Mouse (Mus musculus): ENCODE results near the gene Ints5. TPM values are rescaled to one million over a fixed set of nuclear protein-coding genes. Genes with fewer than 3 reads are reported as not detected.
"Not testable (repeated sequence)": the region's sequence is repeated elsewhere in the genome, so short reads cannot be mapped to it uniquely, and the experiment has no call there.

Ints5 gene
- total RNA-seq, 2 experiments from 2014 or later: 7.1 to 14.3 TPM

- no peak for ATAC-seq (replicated peaks; ENCODE audit: low FRiP score, poor library complexity, severe bottlenecking)
Measured at GRCm38 (mm10) chr19:8886916-8887584, 5.8 kb upstream of the Ints5 start.

- 0 out of 2 replicates have a peak, but pooled peaks have one; percentile 39 for ATAC-seq (replicated peaks; ENCODE audit: low FRiP score, poor library complexity, severe bottlenecking)
Measured at GRCm38 (mm10) chr19:8887585-8888463, 5.0 kb upstream of the Ints5 start.

GRCm38 (mm10) chr19:8888511-8889385 lies 4.1 kb upstream of the Ints5 start, which contains the start of the genes 1810009A15Rik and Gm49416:
Gene 1810009A15Rik (plus strand): TSS chr19:8888853.
Gene Gm49416 (plus strand): TSS chr19:8888926.
- peak; percentile 94 for ATAC-seq (replicated peaks; ENCODE audit: low FRiP score, poor library complexity, severe bottlenecking)

GRCm38 (mm10) chr19:8895397-8895960 lies 2.7 kb downstream of the Ints5 start:
- no peak for ATAC-seq (replicated peaks; ENCODE audit: low FRiP score, poor library complexity, severe bottlenecking)

GRCm38 (mm10) chr19:8896231-8896630 lies 3.4 kb downstream of the Ints5 start:
- ATAC-seq (replicated peaks; ENCODE audit: low FRiP score, poor library complexity, severe bottlenecking): not testable (repeated sequence)

- peak; percentile 55 for ATAC-seq (replicated peaks; ENCODE audit: low FRiP score, poor library complexity, severe bottlenecking)
Measured at GRCm38 (mm10) chr19:8897211-8897864, 4.5 kb downstream of the Ints5 start.

DNA sequence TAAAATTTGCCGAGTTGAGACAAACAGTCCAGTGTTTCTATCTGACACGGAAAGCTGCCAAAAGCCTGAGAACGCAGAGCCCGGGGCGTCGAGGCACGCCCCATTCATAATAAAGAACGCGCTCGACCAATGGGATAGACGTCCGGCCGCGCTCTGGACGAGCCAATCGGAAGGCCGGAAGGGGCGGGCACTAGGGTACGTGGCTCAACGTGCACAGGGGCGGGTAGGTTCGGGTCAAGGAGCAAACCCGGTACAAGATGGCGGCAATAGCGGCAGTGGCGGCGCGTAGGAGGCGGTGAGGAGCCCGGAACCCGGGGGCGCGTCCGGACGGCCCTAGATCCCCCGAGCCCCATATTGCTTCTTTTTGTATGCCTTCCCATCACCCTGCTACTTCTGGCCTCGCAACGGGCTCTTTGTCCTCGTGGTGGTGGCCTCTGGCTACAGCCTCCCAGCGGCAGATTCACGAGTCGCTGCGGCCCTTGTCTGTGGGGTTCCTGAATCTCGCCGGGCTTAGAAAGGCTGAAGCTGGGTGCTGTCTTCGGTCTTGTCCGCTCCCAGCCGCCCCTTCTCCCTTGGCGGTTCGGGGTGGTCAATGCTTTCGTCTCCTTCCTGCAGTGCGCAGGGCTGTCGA lies 5.2 kb downstream of the Ints5 start, which contains the start of gene Ganab:
Ganab (plus strand) TSS at position 207 of the 631 bp plus-strand sequence.
- ATAC-seq (replicated peaks; ENCODE audit: low FRiP score, poor library complexity, severe bottlenecking): peak; percentile 97

- no peak; the same call in 1 of the 2 replicates for ATAC-seq (replicated peaks; ENCODE audit: low FRiP score, poor library complexity, severe bottlenecking)
Measured at GRCm38 (mm10) chr19:8898576-8898975, 5.8 kb downstream of the Ints5 start.

GRCm38 (mm10) chr19:8899079-8899478 lies 6.3 kb downstream of the Ints5 start:
- ATAC-seq (replicated peaks; ENCODE audit: low FRiP score, poor library complexity, severe bottlenecking): no peak

GRCm38 (mm10) chr19:8903412-8903811 lies 10.6 kb downstream of the Ints5 start:
- ATAC-seq (replicated peaks; ENCODE audit: low FRiP score, poor library complexity, severe bottlenecking): no peak

DNA sequence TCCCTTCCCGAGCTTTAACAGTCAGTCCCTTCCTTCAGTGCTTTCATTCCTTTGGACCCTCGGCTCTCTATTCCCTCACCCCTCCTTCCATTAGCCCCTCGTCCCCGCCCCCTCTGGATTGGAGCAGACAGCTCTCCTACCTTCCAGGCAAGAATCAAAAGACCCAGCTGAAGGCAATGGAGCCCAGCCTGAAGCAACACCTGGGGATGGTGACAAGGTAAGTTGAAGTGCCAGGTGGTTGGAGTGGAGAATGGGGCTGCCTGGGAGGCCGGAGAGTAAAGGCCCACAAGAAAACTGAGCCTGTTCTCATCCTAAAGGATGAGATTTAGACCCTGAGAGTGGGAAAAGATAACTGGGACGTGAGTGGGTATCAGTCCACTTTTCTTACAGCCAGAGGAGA lies 15.7 kb downstream of the Ints5 start:
- ATAC-seq (replicated peaks; ENCODE audit: low FRiP score, poor library complexity, severe bottlenecking): no peak

DNA sequence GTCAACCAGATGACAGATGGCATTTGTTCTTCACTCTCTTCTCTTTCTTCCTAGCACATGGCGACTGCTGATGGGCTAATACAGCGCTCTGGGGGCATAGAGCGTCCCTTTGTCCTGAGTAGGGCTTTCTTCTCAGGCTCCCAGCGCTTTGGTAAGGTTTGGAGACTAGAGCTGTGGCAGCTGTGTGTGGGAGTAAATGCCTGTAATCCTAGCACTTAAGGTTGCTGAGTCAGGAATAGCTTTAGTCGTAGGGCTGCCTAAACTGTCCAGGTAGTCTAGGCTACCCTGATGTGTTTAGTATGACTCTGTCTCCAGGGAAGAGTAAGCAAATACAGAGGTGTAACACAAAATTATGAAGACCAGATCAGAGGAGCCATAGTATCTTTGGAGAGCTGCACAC lies 19.0 kb downstream of the Ints5 start:
- no peak for ATAC-seq (replicated peaks; ENCODE audit: low FRiP score, poor library complexity, severe bottlenecking)

- no peak for ATAC-seq (replicated peaks; ENCODE audit: low FRiP score, poor library complexity, severe bottlenecking)
Measured at GRCm38 (mm10) chr19:8914212-8914611, 21.4 kb downstream of the Ints5 start.

DNA sequence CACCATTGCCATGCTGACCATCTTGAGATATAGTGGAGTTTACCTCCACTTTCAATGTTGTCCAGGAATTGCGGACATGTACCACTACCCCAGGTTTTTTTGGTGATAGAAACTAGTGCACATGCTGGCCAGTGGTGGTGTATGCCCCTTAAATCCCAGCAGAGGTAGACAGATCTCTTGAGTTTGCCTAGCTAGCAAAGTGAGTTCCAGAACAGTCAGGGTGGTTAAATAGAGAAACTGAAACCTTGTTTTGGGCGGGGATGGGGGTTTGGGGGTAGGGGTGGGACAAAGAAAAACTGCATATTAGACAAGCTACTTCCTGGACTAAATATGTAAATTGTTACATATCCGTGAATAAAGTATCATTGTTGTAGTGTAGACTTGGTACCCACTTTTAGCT lies 26.2 kb downstream of the Ints5 start:
- ATAC-seq (replicated peaks; ENCODE audit: low FRiP score, poor library complexity, severe bottlenecking): no peak

- no peak for ATAC-seq (replicated peaks; ENCODE audit: low FRiP score, poor library complexity, severe bottlenecking)
Measured at GRCm38 (mm10) chr19:8919684-8920072, 26.9 kb downstream of the Ints5 start.

- peak; percentile 96 for ATAC-seq (replicated peaks; ENCODE audit: low FRiP score, poor library complexity, severe bottlenecking)
Measured at GRCm38 (mm10) chr19:8920073-8920736, 27.4 kb downstream of the Ints5 start, which contains the start of gene B3gat3. Gene B3gat3 (plus strand): TSS chr19:8920374.

GRCm38 (mm10) chr19:8920836-8921291 lies 28.1 kb downstream of the Ints5 start:
- peak; percentile 68 for ATAC-seq (replicated peaks; ENCODE audit: low FRiP score, poor library complexity, severe bottlenecking)

- ATAC-seq (replicated peaks; ENCODE audit: low FRiP score, poor library complexity, severe bottlenecking): no peak
Measured at GRCm38 (mm10) chr19:8921741-8922140, 28.9 kb downstream of the Ints5 start.
